Mouse (Mus musculus) ES-Bruce4 (cell line): ENCODE data around the gene Tspyl2.

Experiments
- CTCF ChIP-seq: IDR thresholded peaks from one replicate; pipeline ENCODE4 v1.8.1; 2011; ENCODE audit warnings: low read depth, low read length
- EP300 ChIP-seq: IDR thresholded peaks from 2 replicates; pipeline ENCODE4 v1.6.1; 2011; ENCODE audit warnings: low read depth, low read length; ENCODE audit not compliant: insufficient read depth
- POLR2A ChIP-seq: IDR thresholded peaks from one replicate; pipeline ENCODE4 v1.8.1; 2011; ENCODE audit warnings: low read length; ENCODE audit not compliant: insufficient read depth

GRCm38 (mm10) chrX:152336546-152337332 is 5.5 kb downstream of the Tspyl2 start:
- TF ChIP-seq EP300 (no peak), CTCF (no peak), POLR2A (peak; percentile 30)
